Mouse (Mus musculus): ENCODE data around the gene Zglp1. TPM values are rescaled to one million over a fixed set of nuclear protein-coding genes. Genes with fewer than 3 reads are reported as not detected.

Gene Zglp1
- polyA plus RNA-seq, 1 experiment, result not detected

- TF ChIP-seq POLR2A (IDR thresholded peaks at IDR 0.05; ENCODE audit: low read depth, low read length) (no peak), CTCF (IDR thresholded peaks at IDR 0.05; ENCODE audit: borderline replicate concordance, insufficient read depth, low read length) (no peak)
- no peak overlapping the region for H3K4me3 ChIP-seq (ENCODE audit: insufficient read depth, low read length)
- no peak overlapping the region for H3K27ac ChIP-seq (ENCODE audit: insufficient read depth, low read length)
- no peaks in the 10 kb centered on the region for H3K4me1 ChIP-seq (ENCODE audit: control insufficient read depth, insufficient read depth, low read length)
Measured at GRCm38 (mm10) chr9:21018600-21018999, 48.3 kb downstream of the Zglp1 start.

GRCm38 (mm10) chr9:21017177-21017575 lies 49.7 kb downstream of the Zglp1 start:
- H3K4me1 ChIP-seq (ENCODE audit: control insufficient read depth, insufficient read depth, low read length), result no peaks in the 10 kb centered on the region
- no peak overlapping the region for H3K27ac ChIP-seq (ENCODE audit: insufficient read depth, low read length)
- no peak overlapping the region for H3K4me3 ChIP-seq (ENCODE audit: insufficient read depth, low read length)
- TF ChIP-seq POLR2A (IDR thresholded peaks at IDR 0.05; ENCODE audit: low read depth, low read length), result no peak
- no peak for TF ChIP-seq CTCF (IDR thresholded peaks at IDR 0.05; ENCODE audit: borderline replicate concordance, insufficient read depth, low read length)

GRCm38 (mm10) chr9:21016331-21017176 lies 50.3 kb downstream of the Zglp1 start:
- 0 out of 2 replicates have a peak overlapping the region, but pooled peaks have one; percentile 9 for H3K4me3 ChIP-seq (ENCODE audit: insufficient read depth, low read length)
- H3K4me1 ChIP-seq (ENCODE audit: control insufficient read depth, insufficient read depth, low read length), result no peaks in the 10 kb centered on the region
- TF ChIP-seq CTCF (IDR thresholded peaks at IDR 0.05; ENCODE audit: borderline replicate concordance, insufficient read depth, low read length), result no peak
- TF ChIP-seq POLR2A (IDR thresholded peaks at IDR 0.05; ENCODE audit: low read depth, low read length), result no peak
- no peak overlapping the region for H3K27ac ChIP-seq (ENCODE audit: insufficient read depth, low read length)

GRCm38 (mm10) chr9:21015571-21016130 lies 51.2 kb downstream of the Zglp1 start, which contains the start of gene Icam1:
Gene Icam1 (plus strand): TSS chr9:21015985.
- peak within 1 kb of the TSS; percentile 9; the same call in 1 of the 2 replicates for H3K4me3 ChIP-seq (ENCODE audit: insufficient read depth, low read length)
- no peaks in the 10 kb centered on the region for H3K4me1 ChIP-seq (ENCODE audit: control insufficient read depth, insufficient read depth, low read length)
- no peak within 1 kb of the TSS for H3K27ac ChIP-seq (ENCODE audit: insufficient read depth, low read length)
- TF ChIP-seq CTCF (IDR thresholded peaks at IDR 0.05; ENCODE audit: borderline replicate concordance, insufficient read depth, low read length) (no peak), POLR2A (IDR thresholded peaks at IDR 0.05; ENCODE audit: low read depth, low read length) (peak; percentile 88)

GRCm38 (mm10) chr9:21014691-21015570 lies 52.0 kb downstream of the Zglp1 start:
- Histone ChIP-seq H3K4me1 (ENCODE audit: control insufficient read depth, insufficient read depth, low read length) (no peaks in the 10 kb centered on the region), H3K27ac (ENCODE audit: insufficient read depth, low read length) (no peak overlapping the region), H3K4me3 (ENCODE audit: insufficient read depth, low read length) (peak overlapping the region; percentile 7; the same call in 1 of the 2 replicates)
- TF ChIP-seq CTCF (IDR thresholded peaks at IDR 0.05; ENCODE audit: borderline replicate concordance, insufficient read depth, low read length) (no peak), POLR2A (IDR thresholded peaks at IDR 0.05; ENCODE audit: low read depth, low read length) (peak; percentile 44; the same call in 1 of the 2 replicates)

Other genes starting within 250 kb of the Zglp1 start
- not detected in 2 replicates for gene Rdh8, start 248.6 kb downstream of the Zglp1 start, polyA plus RNA-seq (2011; ENCODE audit: insufficient read length, low read depth, missing spikeins)
- 14.7 and 25.3 TPM in 2 replicates for gene A230050P20Rik, start 198.5 kb downstream of the Zglp1 start, polyA plus RNA-seq (2011; ENCODE audit: insufficient read length, low read depth, missing spikeins)
- gene Angptl6, start 187.4 kb downstream of the Zglp1 start, polyA plus RNA-seq (2011; ENCODE audit: insufficient read length, low read depth, missing spikeins), result 2.9 and 4.9 TPM in 2 replicates
- gene Ppan, start 178.9 kb downstream of the Zglp1 start, polyA plus RNA-seq (2011; ENCODE audit: insufficient read length, low read depth, missing spikeins), result 31.1 and 34.5 TPM in 2 replicates
- gene Eif3g, start 168.5 kb downstream of the Zglp1 start, polyA plus RNA-seq (2011; ENCODE audit: insufficient read length, low read depth, missing spikeins), result 106 and 107 TPM in 2 replicates
- gene Dnmt1, start 107.2 kb downstream of the Zglp1 start, polyA plus RNA-seq (2011; ENCODE audit: insufficient read length, low read depth, missing spikeins), result 47.2 and 59.0 TPM in 2 replicates
- gene S1pr2, start 90.3 kb downstream of the Zglp1 start, polyA plus RNA-seq (2011; ENCODE audit: insufficient read length, low read depth, missing spikeins), result 34.0 and 36.2 TPM in 2 replicates
- 43.7 and 43.9 TPM in 2 replicates for gene Mrpl4, start 64.4 kb downstream of the Zglp1 start, polyA plus RNA-seq (2011; ENCODE audit: insufficient read length, low read depth, missing spikeins)
- gene Icam1, start 51.1 kb downstream of the Zglp1 start, polyA plus RNA-seq (2011; ENCODE audit: insufficient read length, low read depth, missing spikeins), result 15.4 and 18.9 TPM in 2 replicates
- gene Icam4, start 37.7 kb downstream of the Zglp1 start, polyA plus RNA-seq (2011; ENCODE audit: insufficient read length, low read depth, missing spikeins), result not detected in 2 replicates
- gene Icam5, start 35.0 kb downstream of the Zglp1 start, polyA plus RNA-seq (2011; ENCODE audit: insufficient read length, low read depth, missing spikeins), result 0.82 and 1.0 TPM in 2 replicates
- 0.35 and 0.44 TPM in 2 replicates for gene Gm49373, start 6.0 kb upstream of the Zglp1 start, polyA plus RNA-seq (2011; ENCODE audit: insufficient read length, low read depth, missing spikeins)
- 20.9 and 29.0 TPM in 2 replicates for gene Fdx1l, start 6.5 kb upstream of the Zglp1 start, polyA plus RNA-seq (2011; ENCODE audit: insufficient read length, low read depth, missing spikeins)
- gene Gm38431, start 24.9 kb upstream of the Zglp1 start, polyA plus RNA-seq (2011; ENCODE audit: insufficient read length, low read depth, missing spikeins), result 2.4 and 5.2 TPM in 2 replicates
- gene Raver1, start 24.9 kb upstream of the Zglp1 start, polyA plus RNA-seq (2011; ENCODE audit: insufficient read length, low read depth, missing spikeins), result 34.2 and 40.8 TPM in 2 replicates
- 11.1 and 15.1 TPM in 2 replicates for gene Tyk2, start 64.2 kb upstream of the Zglp1 start, polyA plus RNA-seq (2011; ENCODE audit: insufficient read length, low read depth, missing spikeins)
- 142 and 166 TPM in 2 replicates for gene Cdc37, start 82.9 kb upstream of the Zglp1 start, polyA plus RNA-seq (2011; ENCODE audit: insufficient read length, low read depth, missing spikeins)
- 14.7 and 20.6 TPM in 2 replicates for gene Pde4a, start 98.6 kb upstream of the Zglp1 start, polyA plus RNA-seq (2011; ENCODE audit: insufficient read length, low read depth, missing spikeins)
- 23.2 and 27.4 TPM in 2 replicates for gene Keap1, start 172.3 kb upstream of the Zglp1 start, polyA plus RNA-seq (2011; ENCODE audit: insufficient read length, low read depth, missing spikeins)
- not detected in 2 replicates for gene S1pr5, start 181.3 kb upstream of the Zglp1 start, polyA plus RNA-seq (2011; ENCODE audit: insufficient read length, low read depth, missing spikeins)
- 5.3 and 8.2 TPM in 2 replicates for gene Atg4d, start 198.2 kb upstream of the Zglp1 start, polyA plus RNA-seq (2011; ENCODE audit: insufficient read length, low read depth, missing spikeins)
- gene Kri1, start 220.9 kb upstream of the Zglp1 start, polyA plus RNA-seq (2011; ENCODE audit: insufficient read length, low read depth, missing spikeins), result 24.9 and 28.9 TPM in 2 replicates
- 13.0 and 16.5 TPM in 2 replicates for gene Cdkn2d, start 224.3 kb upstream of the Zglp1 start, polyA plus RNA-seq (2011; ENCODE audit: insufficient read length, low read depth, missing spikeins)
- gene Ap1m2, start 245.2 kb upstream of the Zglp1 start, polyA plus RNA-seq (2011; ENCODE audit: insufficient read length, low read depth, missing spikeins), result not detected in 2 replicates